Mouse (Mus musculus) A20 (cell line): ENCODE data around the gene Il12rb2.

Source experiments
- DNase-seq: peaks from one replicate; pipeline ENCODE4 v3.0.0-alpha.2; 2011; ENCODE audit warnings: low read depth, low spot score

Gene Il12rb2

GRCm38 (mm10) chr6:67375982-67376391 is at the start of gene Il12rb2:
TSS of gene Il12rb2 (minus strand) at chr6:67376188.
- no peak for DNase-seq

GRCm38 (mm10) chr6:67421761-67422160 is 45.8 kb upstream of the Il12rb2 start:
- DNase-seq, result no peak

GRCm38 (mm10) chr6:67416557-67416956 is 40.6 kb upstream of the Il12rb2 start:
- no peak for DNase-seq

GRCm38 (mm10) chr6:67415276-67415675 is 39.3 kb upstream of the Il12rb2 start:
- no peak for DNase-seq

- no peak for DNase-seq
These were observed 37.4 kb upstream of the Il12rb2 start for GRCm38 (mm10) chr6:67413378-67413777.

GRCm38 (mm10) chr6:67405281-67405682 is 29.3 kb upstream of the Il12rb2 start:
- no peak for DNase-seq

- DNase-seq, result no peak
These were observed 23.6 kb upstream of the Il12rb2 start for GRCm38 (mm10) chr6:67399551-67399950.

- DNase-seq, result no peak
These were observed 10.2 kb downstream of the Il12rb2 start for GRCm38 (mm10) chr6:67365785-67366184.

- DNase-seq, result no peak
These were observed 27.9 kb downstream of the Il12rb2 start for GRCm38 (mm10) chr6:67348065-67348464.

- DNase-seq, result no peak
These were observed 36.5 kb downstream of the Il12rb2 start for GRCm38 (mm10) chr6:67339494-67339893.

- no peak for DNase-seq
These were observed 38.0 kb downstream of the Il12rb2 start for GRCm38 (mm10) chr6:67337943-67338342.

- DNase-seq, result no peak
These were observed 52.2 kb downstream of the Il12rb2 start for GRCm38 (mm10) chr6:67323788-67324187.

GRCm38 (mm10) chr6:67318451-67318850 is 57.5 kb downstream of the Il12rb2 start:
- peak; percentile 29 for DNase-seq

- DNase-seq, result no peak
These were observed 58.1 kb downstream of the Il12rb2 start for GRCm38 (mm10) chr6:67317827-67318338.

GRCm38 (mm10) chr6:67317068-67317467 is 58.9 kb downstream of the Il12rb2 start:
- DNase-seq, result no peak

- DNase-seq, result no peak
These were observed 61.3 kb downstream of the Il12rb2 start for GRCm38 (mm10) chr6:67314697-67315096.

- DNase-seq, result no peak
These were observed 66.2 kb downstream of the Il12rb2 start for GRCm38 (mm10) chr6:67309752-67310151.

GRCm38 (mm10) chr6:67308994-67309393 is 67.0 kb downstream of the Il12rb2 start:
- DNase-seq, result no peak

- no peak for DNase-seq
These were observed 72.8 kb downstream of the Il12rb2 start for GRCm38 (mm10) chr6:67303210-67303609.

GRCm38 (mm10) chr6:67302471-67302870 is 73.5 kb downstream of the Il12rb2 start:
- no peak for DNase-seq

- DNase-seq, result no peak
These were observed 74.8 kb downstream of the Il12rb2 start for GRCm38 (mm10) chr6:67301230-67301629.

GRCm38 (mm10) chr6:67300710-67301163 is 75.3 kb downstream of the Il12rb2 start:
- no peak for DNase-seq

- no peak for DNase-seq
These were observed 75.7 kb downstream of the Il12rb2 start for GRCm38 (mm10) chr6:67300300-67300699.

- no peak for DNase-seq
These were observed 77.2 kb downstream of the Il12rb2 start for GRCm38 (mm10) chr6:67298742-67299141.
